Mouse (Mus musculus) effector memory CD4-positive, alpha-beta T cell, adult 7 months (primary cell): ENCODE results near the gene Snapc4. TPM values are rescaled to one million over a fixed set of nuclear protein-coding genes. Genes with fewer than 3 reads are reported as not detected.

Experiments
- polyA plus RNA-seq: library from polyadenylated mRNA; unstranded; fragments of 100-300 nt; shearing (Covaris generic); gene quantifications from one replicate; pipeline ENCODE4 v1.2.1, GENCODE M21; 2017

The Snapc4 gene
- 44.1 TPM for polyA plus RNA-seq

GRCm38 (mm10) chr2:26380131-26380771 lies at the start of gene Snapc4:
Gene Snapc4 (minus strand): TSS chr2:26380653.

GRCm38 (mm10) chr2:26408515-26409356 lies 28.3 kb upstream of the Snapc4 start, which contains the start of gene Inpp5e:
Gene Inpp5e (minus strand): TSS chr2:26409203.

GRCm38 (mm10) chr2:26389154-26389690 lies 8.8 kb upstream of the Snapc4 start, which contains the start of the genes Entr1 and Pmpca:
Gene Entr1 (minus strand): TSS chr2:26389316.
Gene Pmpca (plus strand): TSS chr2:26389339.

GRCm38 (mm10) chr2:26360772-26361171 lies 19.7 kb downstream of the Snapc4 start, which contains the start of gene Card9:
Gene Card9 (minus strand): TSS chr2:26360918.

GRCm38 (mm10) chr2:26351358-26352290 lies 28.8 kb downstream of the Snapc4 start, which contains the start of gene Dnlz:
Gene Dnlz (minus strand): TSS chr2:26352110.

GRCm38 (mm10) chr2:26315072-26315924 lies 65.2 kb downstream of the Snapc4 start, which contains the start of gene Gpsm1:
Gene Gpsm1 (plus strand): TSS chr2:26315515.

Other genes with a start within 250 kb of the Snapc4 start
- gene Lhx3, start 172.4 kb downstream of the Snapc4 start, polyA plus RNA-seq, result not detected
- 6.6 TPM for gene Qsox2, start 143.1 kb downstream of the Snapc4 start, polyA plus RNA-seq
- 0.13 TPM for gene Ccdc187, start 86.1 kb downstream of the Snapc4 start, polyA plus RNA-seq
- 20.0 TPM for gene Gpsm1, start 65.1 kb downstream of the Snapc4 start, polyA plus RNA-seq
- 11.0 TPM for gene Dnlz, start 28.5 kb downstream of the Snapc4 start, polyA plus RNA-seq
- gene Card9, start 19.7 kb downstream of the Snapc4 start, polyA plus RNA-seq, result not detected
- 145 TPM for gene Entr1, start 8.7 kb upstream of the Snapc4 start, polyA plus RNA-seq
- gene Pmpca, start 8.7 kb upstream of the Snapc4 start, polyA plus RNA-seq, result 70.4 TPM
- gene Inpp5e, start 28.6 kb upstream of the Snapc4 start, polyA plus RNA-seq, result 28.9 TPM
- 39.8 TPM for gene Sec16a, start 64.6 kb upstream of the Snapc4 start, polyA plus RNA-seq
- gene Notch1, start 136.0 kb upstream of the Snapc4 start, polyA plus RNA-seq, result 33.7 TPM
- 2.2 TPM for gene Egfl7, start 199.4 kb upstream of the Snapc4 start, polyA plus RNA-seq
- gene Gm20532, start 206.0 kb upstream of the Snapc4 start, polyA plus RNA-seq, result not detected
- 19.8 TPM for gene Agpat2, start 223.8 kb upstream of the Snapc4 start, polyA plus RNA-seq
- gene Fam69b, start 247.8 kb upstream of the Snapc4 start, polyA plus RNA-seq, result 8.5 TPM